Mouse (Mus musculus) ES-Bruce4 (cell line): ENCODE measurements around the gene Krtap3-1.

Experiments
- CTCF ChIP-seq: IDR thresholded peaks from one replicate; pipeline ENCODE4 v1.8.1; 2011; ENCODE audit warnings: low read depth, low read length
- EP300 ChIP-seq: IDR thresholded peaks from 2 replicates; pipeline ENCODE4 v1.6.1; 2011; ENCODE audit warnings: low read depth, low read length; ENCODE audit not compliant: insufficient read depth
- POLR2A ChIP-seq: IDR thresholded peaks from one replicate; pipeline ENCODE4 v1.8.1; 2011; ENCODE audit warnings: low read length; ENCODE audit not compliant: insufficient read depth

- TF ChIP-seq EP300 (no peak), POLR2A (no peak), CTCF (no peak)
Measured at GRCm38 (mm10) chr11:99557976-99558745, 8.3 kb downstream of the Krtap3-1 start.
